Mouse (Mus musculus) G1E (cell line): Measurements from ENCODE around the gene Gm17334.

Source experiments
- CTCF ChIP-seq: IDR thresholded peaks from 2 replicates; pipeline ENCODE4 v1.5.1; 2012; ENCODE audit warnings: low read depth, low read length, inconsistent platforms, mixed read lengths
- GATA1 ChIP-seq: IDR thresholded peaks from 2 replicates; pipeline ENCODE4 v1.6.1; 2012; ENCODE audit warnings: borderline replicate concordance, low read length, inconsistent platforms, mixed read lengths
- GATA2 ChIP-seq: IDR thresholded peaks from 2 replicates; pipeline ENCODE4 v1.6.1; 2012; ENCODE audit warnings: low read depth, low read length, inconsistent platforms, borderline replicate concordance
- POLR2AphosphoS5 ChIP-seq: IDR thresholded peaks from 2 replicates; pipeline ENCODE4 v1.6.1; 2012; ENCODE audit warnings: low read depth, low read length, inconsistent platforms; ENCODE audit not compliant: insufficient replicate concordance

DNA sequence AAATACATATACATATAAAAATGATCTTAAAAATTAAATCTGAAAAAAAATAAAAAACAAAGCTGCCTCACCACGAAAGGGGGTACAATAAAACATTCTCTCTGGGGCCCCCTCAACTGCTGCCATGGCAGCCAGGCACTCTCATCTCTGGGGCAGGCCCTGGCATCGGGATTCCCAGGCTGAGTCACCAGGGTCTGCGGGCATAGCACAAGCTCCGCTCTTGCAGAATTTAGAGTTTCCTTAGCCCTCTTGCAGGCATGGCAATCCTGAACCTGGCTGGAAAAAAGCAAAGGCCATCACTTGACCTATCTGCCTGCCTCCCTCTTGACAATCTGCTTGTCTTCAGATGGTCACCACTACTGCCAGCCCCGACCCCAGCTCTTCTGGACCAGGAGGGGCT, 11.7 kb downstream of the Gm17334 start:
- TF ChIP-seq CTCF (no peak), GATA1 (no peak), GATA2 (no peak), POLR2AphosphoS5 (no peak)
